Mouse (Mus musculus): ENCODE data around the gene Fem1a. TPM values are rescaled to one million over a fixed set of nuclear protein-coding genes. Genes with fewer than 3 reads are reported as not detected.

The Fem1a gene
- polyA plus RNA-seq, 2 experiments from 2014 or later, result 4.5 to 5.8 TPM

DNA sequence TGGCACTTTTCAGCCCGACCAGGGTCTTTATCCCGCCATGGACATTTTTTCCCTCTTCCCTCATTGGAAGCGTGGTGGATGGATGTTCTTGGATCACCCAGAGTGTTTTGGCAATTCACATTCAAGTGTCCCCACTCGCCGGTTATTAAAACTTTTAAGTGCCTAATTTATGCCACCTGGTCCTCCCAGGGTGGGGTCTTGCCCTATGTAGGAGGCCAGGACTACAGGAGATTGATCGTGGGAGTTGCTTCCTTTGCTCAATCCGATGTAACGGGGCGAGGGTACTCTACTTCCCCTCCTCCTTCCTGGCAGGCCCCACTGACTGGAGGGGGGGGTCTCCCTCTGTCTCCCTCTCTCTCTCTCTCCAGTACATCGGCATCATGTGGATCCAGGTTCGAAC is 48.1 kb downstream of the Fem1a start:
- no peak for ATAC-seq

DNA sequence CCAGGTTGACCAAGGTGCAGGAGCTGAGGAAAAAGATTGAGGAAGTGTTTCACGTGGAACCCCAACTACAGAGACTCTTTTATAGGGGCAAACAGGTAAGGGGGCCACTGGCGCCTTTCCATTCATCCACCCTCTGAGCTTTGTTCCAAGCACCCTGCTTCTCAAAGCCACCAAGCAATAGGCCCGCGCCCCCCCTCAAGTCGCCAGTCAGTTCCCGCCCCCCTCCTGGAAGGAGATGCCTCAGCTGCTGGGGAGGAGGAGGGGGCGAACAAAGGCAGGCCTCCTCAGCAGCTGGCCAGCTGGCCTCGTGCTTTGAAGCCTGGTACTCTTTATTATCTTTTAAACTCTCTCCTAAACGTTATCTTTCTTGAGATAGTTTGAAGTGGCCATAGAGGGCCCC is 48.5 kb downstream of the Fem1a start:
- no peak for ATAC-seq

DNA sequence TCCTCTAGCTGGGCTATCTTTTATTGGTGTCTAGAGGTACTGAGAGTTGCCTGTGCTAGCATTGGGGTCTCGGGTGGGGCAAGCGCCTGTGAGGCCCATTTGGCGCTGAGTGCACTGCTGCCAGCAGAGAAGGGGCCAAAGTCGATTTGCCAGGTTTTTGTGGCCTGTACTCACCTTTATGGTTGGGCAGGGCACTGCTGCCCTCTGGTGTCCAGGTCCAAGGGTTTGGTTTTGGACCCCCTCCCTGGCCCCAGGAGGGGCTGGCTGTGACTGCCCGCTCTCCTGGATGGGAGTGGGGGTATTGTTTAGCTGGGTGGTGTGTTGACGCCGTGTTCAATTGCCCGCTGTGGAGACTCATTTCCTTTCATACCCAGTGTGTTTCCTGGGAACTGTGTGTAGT is 49.2 kb downstream of the Fem1a start:
- ATAC-seq, result no peak

DNA sequence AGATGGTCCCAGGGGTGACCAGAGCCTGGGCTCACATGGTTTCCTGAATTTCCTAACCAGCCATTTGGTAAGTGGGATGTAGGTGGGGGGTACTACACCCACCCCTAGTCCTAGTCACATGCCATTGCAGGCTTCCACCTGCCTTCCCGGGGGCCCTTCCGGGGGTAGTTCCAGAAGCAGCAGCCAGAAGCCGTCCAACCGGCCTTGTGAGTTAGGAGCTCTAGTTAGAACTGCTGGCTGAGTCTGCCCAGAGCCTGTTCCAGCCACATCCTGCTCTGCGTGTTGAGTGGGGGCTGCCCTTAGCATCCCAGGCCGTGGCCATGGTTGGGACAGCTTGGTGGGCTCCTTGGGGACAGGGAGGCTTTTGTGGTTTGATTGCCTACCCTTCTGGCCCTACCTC is 51.5 kb downstream of the Fem1a start:
- ATAC-seq, result no peak

DNA sequence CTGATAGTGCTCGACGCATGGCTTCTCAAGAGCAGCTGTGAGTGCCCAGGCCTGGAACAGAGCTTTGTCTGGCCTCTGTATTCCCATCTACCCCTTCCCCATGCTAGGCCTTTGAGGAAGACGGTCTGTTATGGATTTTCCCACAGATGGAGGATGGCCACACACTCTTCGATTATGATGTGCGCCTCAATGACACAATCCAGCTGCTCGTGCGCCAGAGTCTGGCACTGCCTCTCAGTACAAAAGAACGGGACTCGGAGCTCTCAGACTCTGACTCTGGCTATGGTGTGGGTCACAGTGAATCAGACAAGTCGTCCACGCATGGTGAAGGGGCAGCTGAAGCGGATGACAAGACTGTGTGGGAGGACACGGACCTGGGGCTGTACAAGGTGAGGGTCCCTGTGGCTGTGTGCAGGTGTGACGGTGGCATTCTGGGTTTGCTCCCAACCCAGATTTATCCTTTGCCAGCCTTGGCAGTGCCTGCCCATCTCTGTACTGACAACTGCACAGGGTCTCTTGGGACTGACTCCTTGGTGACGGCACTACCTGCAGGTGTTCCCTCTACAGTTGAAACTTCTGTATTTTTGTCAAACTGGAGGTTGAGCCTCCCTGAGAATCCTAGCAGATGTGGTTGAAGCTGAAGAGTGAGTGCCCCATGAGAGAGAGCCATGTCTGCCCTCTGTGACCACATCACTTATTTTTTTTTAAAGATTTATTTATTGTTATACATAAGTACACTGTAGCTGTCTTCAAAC is 52.8 kb downstream of the Fem1a start:
- ATAC-seq, result no peak

Other genes starting within 250 kb of the Fem1a start
- 100 to 1,000 TPM in 1 of 2 experiments, 10 to 100 TPM in 1; 84.9 to 114 TPM for gene Sh3gl1, start 220.2 kb upstream of the Fem1a start, polyA plus RNA-seq (2017; shearing (Covaris generic))
- 1 to 10 TPM; 1.0 to 1.6 TPM for gene Chaf1a, start 216.4 kb upstream of the Fem1a start, polyA plus RNA-seq (2017; shearing (Covaris generic))
- gene Ubxn6, start 181.8 kb upstream of the Fem1a start, polyA plus RNA-seq (2017; shearing (Covaris generic)), result 10 to 100 TPM; 33.8 to 42.1 TPM
- gene Hdgfl2, start 177.2 kb upstream of the Fem1a start, polyA plus RNA-seq (2017; shearing (Covaris generic)), result 10 to 100 TPM; 35.7 to 44.6 TPM
- under 1 TPM in 1 of 2 experiments, not detected in 1; 0.15 TPM for gene Plin4, start 147.0 kb upstream of the Fem1a start, polyA plus RNA-seq (2017; shearing (Covaris generic))
- gene Plin5, start 139.2 kb upstream of the Fem1a start, polyA plus RNA-seq (2017; shearing (Covaris generic)), result not detected
- under 1 TPM in 1 of 2 experiments, not detected in 1; 0.34 TPM for gene Lrg1, start 134.8 kb upstream of the Fem1a start, polyA plus RNA-seq (2017; shearing (Covaris generic))
- not detected for gene Sema6b, start 116.5 kb upstream of the Fem1a start, polyA plus RNA-seq (2017; shearing (Covaris generic))
- gene Tnfaip8l1, start 94.3 kb upstream of the Fem1a start, polyA plus RNA-seq (2017; shearing (Covaris generic)), result 10 to 100 TPM; 34.9 to 38.7 TPM
- 10 to 100 TPM; 57.3 to 59.9 TPM for gene Mydgf, start 72.9 kb upstream of the Fem1a start, polyA plus RNA-seq (2017; shearing (Covaris generic))
- gene Dpp9, start 37.9 kb upstream of the Fem1a start, polyA plus RNA-seq (2017; shearing (Covaris generic)), result 10 to 100 TPM; 11.5 to 16.9 TPM
- 10 to 100 TPM in 1 of 2 experiments, 1 to 10 TPM in 1; 6.4 to 11.3 TPM for gene Ticam1, start 20.0 kb downstream of the Fem1a start, polyA plus RNA-seq (2017; shearing (Covaris generic))
- 10 to 100 TPM; 22.5 to 40.9 TPM for gene Plin3, start 36.1 kb downstream of the Fem1a start, polyA plus RNA-seq (2017; shearing (Covaris generic))
- not detected for gene Arrdc5, start 43.5 kb downstream of the Fem1a start, polyA plus RNA-seq (2017; shearing (Covaris generic))
- gene Uhrf1, start 46.5 kb downstream of the Fem1a start, polyA plus RNA-seq (2017; shearing (Covaris generic)), result 10 to 100 TPM; 19.4 to 33.7 TPM
- gene Kdm4b, start 69.3 kb downstream of the Fem1a start, polyA plus RNA-seq (2017; shearing (Covaris generic)), result 1 to 10 TPM; 6.4 to 6.8 TPM
- gene Ptprs, start 219.7 kb downstream of the Fem1a start, polyA plus RNA-seq (2017; shearing (Covaris generic)), result 1 to 10 TPM; 6.5 to 8.6 TPM